Mouse (Mus musculus) hindbrain, embryonic 10.5 days (tissue): ENCODE results near the gene Gla. TPM values are rescaled to one million over a fixed set of nuclear protein-coding genes. Genes with fewer than 3 reads are reported as not detected.
"Not testable (repeated sequence)": the region's sequence is repeated elsewhere in the genome, so short reads cannot be mapped to it uniquely, and the experiment has no call there.

Source experiments
- DNase-seq: peaks from one replicate; pipeline ENCODE4 v3.0.0-alpha.2; 2017; ENCODE audit warnings: low spot score
- H3K27ac ChIP-seq: fragments of 300-500 bp; sonication (generic); 2 replicates; pipeline ENCODE4 v1.5.1; 2016; ENCODE audit warnings: mild to moderate bottlenecking, moderate library complexity
- H3K27me3 ChIP-seq: fragments of 300-500 bp; sonication (generic); 2 replicates; pipeline ENCODE4 v1.6.1; 2016; ENCODE audit warnings: mild to moderate bottlenecking; ENCODE audit not compliant: poor library complexity, insufficient read depth, severe bottlenecking
- H3K36me3 ChIP-seq: fragments of 300-500 bp; sonication (generic); 2 replicates; pipeline ENCODE4 v1.6.1; 2016; ENCODE audit warnings: mild to moderate bottlenecking, moderate library complexity
- H3K4me1 ChIP-seq: fragments of 300-500 bp; sonication (generic); replicated peaks from 2 replicates; pipeline ENCODE4 v1.6.1; 2016; ENCODE audit warnings: mild to moderate bottlenecking
- H3K4me3 ChIP-seq: fragments of 300-500 bp; sonication (generic); 2 replicates; pipeline ENCODE4 v1.5.1; 2016; ENCODE audit warnings: mild to moderate bottlenecking, moderate library complexity
- H3K9me3 ChIP-seq: fragments of 300-500 bp; sonication (generic); 2 replicates; pipeline ENCODE4 v1.6.1; 2016; ENCODE audit warnings: mild to moderate bottlenecking, moderate library complexity
- WGBS: fragments of 180-500 bp; shearing (Covaris S2); methylation state at CpG from one replicate; pipeline ENCODE4 v1.1.7; 2016; 5-methylcytosine and 5-hydroxymethylcytosine counted together
- polyA plus RNA-seq: library from polyadenylated mRNA; unstranded; fragments of >200 nt; fragmentation: Nextera tagmentation; extraction: Ambion mirVana; gene quantifications from 2 replicates; pipeline ENCODE4 v1.2.1, GENCODE M21; 2016

Gla gene
- polyA plus RNA-seq, 1 experiment from 2014 or later, result 4.9 TPM

DNA sequence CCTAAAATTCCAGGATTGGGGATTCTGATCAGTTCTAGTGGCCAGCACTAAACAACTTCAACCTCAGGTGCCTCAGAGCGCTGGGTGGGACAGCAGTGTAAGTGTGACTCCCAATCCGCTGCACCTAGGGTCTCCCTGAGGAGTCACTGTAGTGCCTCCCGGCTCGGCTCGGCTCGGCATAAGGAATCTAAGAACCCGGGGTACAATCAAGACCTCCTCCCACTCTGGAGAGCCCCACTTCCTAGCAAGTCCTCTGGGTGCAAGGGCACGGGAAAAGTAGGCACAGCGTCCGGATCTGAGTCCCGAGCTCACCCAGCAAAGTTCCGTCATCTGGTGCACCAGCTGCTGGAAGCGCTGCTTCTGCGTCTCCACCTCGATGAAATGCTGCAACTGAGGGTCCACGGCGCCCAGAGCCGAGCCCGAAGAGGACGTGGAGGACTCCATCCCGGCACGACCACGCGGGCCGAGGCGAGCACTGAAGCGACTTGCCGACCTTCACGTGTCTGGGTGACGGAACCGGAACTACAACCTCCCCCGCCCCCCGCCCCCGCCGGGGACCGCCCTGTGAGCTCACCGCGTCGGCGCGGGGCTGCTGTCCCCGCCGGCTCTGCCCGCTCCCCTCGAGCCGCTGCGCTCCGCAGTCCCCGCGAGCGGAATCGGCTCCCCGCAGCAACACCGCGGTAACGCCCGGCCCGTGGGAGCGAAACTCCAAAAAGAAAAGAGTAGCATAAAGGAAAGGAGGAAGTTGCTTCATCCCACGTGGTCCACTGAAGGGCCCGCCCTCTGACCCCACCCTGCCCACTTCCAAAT, 59.6 kb downstream of the Gla start, which contains the start of gene Timm8a1:
TSS of gene Timm8a1 (minus strand) at position 721 of the 810 bp plus-strand sequence.
- H3K4me3 ChIP-seq, result peak within 1 kb of the TSS; percentile 62
- peak within 1 kb of the TSS; percentile 92 for H3K27ac ChIP-seq
- peaks cover 7% of the 10 kb centered on the region; the same call in 1 of the 2 replicates for H3K36me3 ChIP-seq
- H3K27me3 ChIP-seq, result no peaks in the 10 kb centered on the region
- H3K4me1 ChIP-seq, result no peaks in the 10 kb centered on the region
- WGBS, result 27% methylated on average over 32 of the region's 61 CpGs
- no peaks in the 10 kb centered on the region for H3K9me3 ChIP-seq
- peak; percentile 77 for DNase-seq

DNA sequence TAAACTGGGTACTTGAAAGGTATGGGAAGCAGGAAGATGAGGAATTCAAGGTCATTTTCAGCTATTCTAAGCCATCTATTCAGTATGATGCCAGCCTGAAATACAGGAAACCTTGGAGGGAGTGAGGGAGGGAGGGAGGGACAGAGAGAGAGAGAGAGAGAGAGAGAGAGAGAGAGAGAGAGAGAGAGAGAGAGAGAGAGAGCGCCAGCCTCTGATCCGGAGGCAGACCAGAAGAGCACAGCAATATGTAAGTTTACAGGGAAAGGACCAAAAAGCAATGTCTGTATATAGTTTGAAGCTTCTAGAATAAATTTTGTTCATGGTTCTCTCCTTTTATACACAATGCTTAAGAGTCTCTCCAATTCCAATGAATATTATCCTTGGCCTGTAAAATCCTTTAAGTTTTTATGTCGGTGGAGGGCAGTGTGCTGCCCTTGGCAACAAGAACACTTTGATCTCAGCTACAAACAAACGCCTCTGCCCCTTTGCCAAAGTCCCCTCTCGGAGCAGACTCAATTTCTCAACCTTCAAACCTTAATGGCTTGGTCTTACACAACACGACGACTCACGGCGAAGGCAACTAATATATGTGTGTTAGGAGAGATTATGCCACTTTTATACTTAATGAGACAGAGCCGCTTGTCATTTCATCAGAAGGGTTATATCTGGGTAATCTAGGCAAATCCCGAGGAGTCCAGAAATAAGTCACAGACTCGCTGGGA, 60.4 kb downstream of the Gla start:
- H3K36me3 ChIP-seq, result peaks cover 14% of the 10 kb centered on the region; the same call in 1 of the 2 replicates
- peak; percentile 4 for DNase-seq
- no peaks in the 10 kb centered on the region for H3K27me3 ChIP-seq
- H3K4me1 ChIP-seq, result no peaks in the 10 kb centered on the region
- H3K4me3 ChIP-seq, result peak overlapping the region; percentile 62
- WGBS, result 25% methylated on average over 12 of the region's 12 CpGs
- no peaks in the 10 kb centered on the region for H3K9me3 ChIP-seq
- H3K27ac ChIP-seq, result peak overlapping the region; percentile 92; the same call in 1 of the 2 replicates

DNA sequence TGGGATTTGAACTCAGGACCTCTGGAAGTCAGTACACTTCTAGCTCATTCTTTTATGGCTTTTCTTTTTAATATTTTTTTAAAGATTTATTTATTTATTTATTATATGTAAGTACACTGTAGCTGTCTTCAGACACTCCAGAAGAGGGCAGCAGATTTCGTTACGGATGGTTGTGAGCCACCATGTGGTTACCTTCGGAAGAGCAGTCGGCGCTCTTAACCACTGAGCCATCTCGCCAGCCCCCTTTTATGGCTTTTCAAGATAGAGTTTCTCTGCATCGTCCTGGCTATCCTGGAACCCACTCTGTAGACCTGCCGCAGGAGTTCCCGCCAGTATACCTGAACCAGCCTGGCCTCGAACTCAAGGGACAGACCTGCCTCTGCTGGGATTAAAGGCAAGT, 61.1 kb downstream of the Gla start:
- H3K4me3 ChIP-seq, result peak overlapping the region; percentile 62; the same call in 1 of the 2 replicates

More for the DNA sequence above, 61.1 kb downstream of the Gla start:
- WGBS, result 84% methylated on average over 10 of the region's 10 CpGs
- not testable (repeated sequence) for H3K27ac ChIP-seq, H3K4me1 ChIP-seq, DNase-seq, H3K27me3 ChIP-seq, H3K9me3 ChIP-seq
- H3K36me3 ChIP-seq, result peaks cover 21% of the 10 kb centered on the region; the same call in 1 of the 2 replicates

Other genes starting within 250 kb of the Gla start
- gene Drp2, start 196.6 kb downstream of the Gla start, polyA plus RNA-seq, result 2.7 and 4.7 TPM in 2 replicates
- gene Taf7l, start 124.6 kb downstream of the Gla start, polyA plus RNA-seq, result not detected in 2 replicates
- gene Timm8a1, start 59.3 kb downstream of the Gla start, polyA plus RNA-seq, result 70.6 and 100 TPM in 2 replicates
- 1.2 and 2.2 TPM in 2 replicates for gene Btk, start 17.6 kb downstream of the Gla start, polyA plus RNA-seq
- gene Rpl36a, start 15.5 kb downstream of the Gla start, polyA plus RNA-seq, result 271 and 325 TPM in 2 replicates
- 164 and 210 TPM in 2 replicates for gene Hnrnph2, start 54 bp upstream of the Gla start, polyA plus RNA-seq
- 4.2 and 6.4 TPM in 2 replicates for gene Armcx4, start 85.4 kb upstream of the Gla start, polyA plus RNA-seq
- gene Armcx1, start 116.8 kb upstream of the Gla start, polyA plus RNA-seq, result 41.8 and 47.0 TPM in 2 replicates
- 15.7 and 16.1 TPM in 2 replicates for gene Armcx6, start 150.3 kb upstream of the Gla start, polyA plus RNA-seq
- gene Armcx3, start 155.5 kb upstream of the Gla start, polyA plus RNA-seq, result 47.7 and 57.1 TPM in 2 replicates
- gene Armcx2, start 208.1 kb upstream of the Gla start, polyA plus RNA-seq, result 79.2 and 86.4 TPM in 2 replicates